Mouse (Mus musculus): ENCODE measurements around the gene Olfr654. TPM values are rescaled to one million over a fixed set of nuclear protein-coding genes. Genes with fewer than 3 reads are reported as not detected.

Olfr654 gene
- polyA plus RNA-seq, 1 experiment from 2014 or later: not detected

Other genes with a start within 250 kb of the Olfr654 start
- gene Trim12c, start 233.7 kb upstream of the Olfr654 start, polyA plus RNA-seq (2015; fragmentation: Nextera tagmentation; extraction: Ambion mirVana): 0.80 and 0.98 TPM in 2 replicates
- not detected in 2 replicates for gene Trim30b, start 217.1 kb upstream of the Olfr654 start, polyA plus RNA-seq (2015; fragmentation: Nextera tagmentation; extraction: Ambion mirVana)
- gene Trim30c, start 186.2 kb upstream of the Olfr654 start, polyA plus RNA-seq (2015; fragmentation: Nextera tagmentation; extraction: Ambion mirVana): not detected in 2 replicates
- 0.41 and 0.43 TPM in 2 replicates for gene Trim30a, start 121.8 kb upstream of the Olfr654 start, polyA plus RNA-seq (2015; fragmentation: Nextera tagmentation; extraction: Ambion mirVana)
- gene Trim30d, start 79.2 kb upstream of the Olfr654 start, polyA plus RNA-seq (2015; fragmentation: Nextera tagmentation; extraction: Ambion mirVana): 0.14 and 0.28 TPM in 2 replicates
- not detected in 2 replicates for gene Olfr651, start 36.9 kb upstream of the Olfr654 start, polyA plus RNA-seq (2015; fragmentation: Nextera tagmentation; extraction: Ambion mirVana)
- not detected in 2 replicates for gene Olfr652, start 26.1 kb upstream of the Olfr654 start, polyA plus RNA-seq (2015; fragmentation: Nextera tagmentation; extraction: Ambion mirVana)
- gene Olfr653, start 9.7 kb upstream of the Olfr654 start, polyA plus RNA-seq (2015; fragmentation: Nextera tagmentation; extraction: Ambion mirVana): not detected in 2 replicates
- gene Olfr655, start 14.8 kb downstream of the Olfr654 start, polyA plus RNA-seq (2015; fragmentation: Nextera tagmentation; extraction: Ambion mirVana): 0.15 TPM in 1 of 2 replicates, not detected in the other
- gene Olfr656, start 26.9 kb downstream of the Olfr654 start, polyA plus RNA-seq (2015; fragmentation: Nextera tagmentation; extraction: Ambion mirVana): not detected in 2 replicates
- gene Olfr657, start 37.8 kb downstream of the Olfr654 start, polyA plus RNA-seq (2015; fragmentation: Nextera tagmentation; extraction: Ambion mirVana): not detected in 2 replicates
- 0.08 TPM in 1 of 2 replicates, not detected in the other for gene Olfr658, start 60.3 kb downstream of the Olfr654 start, polyA plus RNA-seq (2015; fragmentation: Nextera tagmentation; extraction: Ambion mirVana)
- gene Olfr659, start 79.7 kb downstream of the Olfr654 start, polyA plus RNA-seq (2015; fragmentation: Nextera tagmentation; extraction: Ambion mirVana): not detected in 2 replicates
- not detected in 2 replicates for gene Olfr661, start 99.5 kb downstream of the Olfr654 start, polyA plus RNA-seq (2015; fragmentation: Nextera tagmentation; extraction: Ambion mirVana)
- not detected in 2 replicates for gene Usp17le, start 190.4 kb downstream of the Olfr654 start, polyA plus RNA-seq (2015; fragmentation: Nextera tagmentation; extraction: Ambion mirVana)

Measured in forebrain, embryonic 15.5 days (tissue).